Mouse (Mus musculus): ENCODE results near the gene Heatr1.
A peak's percentile ranks its signal among the peaks of the same experiment; 100 is the strongest.

The Heatr1 gene

DNA sequence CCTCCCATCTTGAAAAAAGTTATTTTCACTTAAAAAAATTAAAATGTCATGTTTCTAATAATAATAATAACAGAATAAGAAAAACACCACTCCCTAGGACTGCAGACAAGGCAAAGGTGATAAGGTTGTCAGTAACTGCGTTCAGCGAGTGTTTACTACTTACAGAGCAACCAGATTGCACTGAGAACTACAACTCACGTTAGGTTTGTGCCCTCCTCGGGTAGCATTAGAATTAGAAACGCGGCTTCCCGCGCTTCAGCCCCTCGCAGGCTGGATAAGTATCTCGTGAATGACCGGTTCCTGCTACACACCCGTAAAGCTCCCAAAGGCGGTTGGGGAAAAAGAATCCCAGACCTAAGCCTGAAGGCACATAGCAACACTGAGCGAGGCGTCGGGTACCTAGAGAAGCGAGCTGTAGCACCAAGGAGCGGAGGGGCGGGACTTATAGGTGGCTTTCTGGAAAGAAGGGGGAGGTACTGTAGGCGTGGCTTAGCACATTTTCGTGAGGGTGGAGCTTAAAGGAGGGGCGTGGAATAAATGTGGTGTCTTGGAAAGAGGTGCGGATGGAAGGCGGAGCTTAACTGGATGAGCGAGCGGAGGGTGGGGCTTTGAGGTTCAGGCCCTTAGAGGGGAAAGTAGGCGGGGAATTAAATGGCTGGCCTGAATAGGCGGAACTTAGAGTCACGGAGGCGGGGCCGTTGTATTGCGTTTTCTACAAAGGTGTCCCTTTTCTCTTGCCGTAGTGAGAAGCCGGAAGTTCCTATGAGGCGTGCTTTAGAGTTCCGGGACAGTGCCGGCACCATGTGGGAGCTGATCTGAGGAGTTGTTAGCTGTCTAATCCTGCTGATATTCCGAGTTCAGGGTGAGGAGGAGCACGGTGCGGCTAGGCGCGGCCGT lies at the start of gene Heatr1:
Heatr1 (plus strand) TSS at position 419 of the 897 bp plus-strand sequence.
- DNase-seq (ENCODE audit: low spot score), result peak; percentile 96

DNA sequence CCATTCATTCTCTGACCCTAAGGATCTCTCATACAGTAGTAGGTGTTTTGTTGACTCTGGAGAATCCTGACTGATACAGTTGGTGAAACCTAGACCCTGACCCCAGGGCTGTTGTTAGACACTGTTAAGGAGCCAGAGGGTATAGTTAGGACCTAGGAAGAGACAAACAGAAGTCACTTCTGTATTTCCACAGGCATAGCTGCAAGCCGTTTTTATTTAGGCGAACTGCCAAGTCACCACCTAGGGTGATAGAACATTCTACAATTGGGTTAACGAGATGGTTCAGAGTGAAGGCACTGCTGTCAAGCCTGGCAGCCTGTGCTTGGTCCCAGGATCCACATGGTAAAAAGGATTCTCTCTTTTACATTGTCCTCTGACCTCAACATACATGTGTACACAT lies 48.0 kb upstream of the Heatr1 start:
- DNase-seq (ENCODE audit: low spot score), result no peak

DNA sequence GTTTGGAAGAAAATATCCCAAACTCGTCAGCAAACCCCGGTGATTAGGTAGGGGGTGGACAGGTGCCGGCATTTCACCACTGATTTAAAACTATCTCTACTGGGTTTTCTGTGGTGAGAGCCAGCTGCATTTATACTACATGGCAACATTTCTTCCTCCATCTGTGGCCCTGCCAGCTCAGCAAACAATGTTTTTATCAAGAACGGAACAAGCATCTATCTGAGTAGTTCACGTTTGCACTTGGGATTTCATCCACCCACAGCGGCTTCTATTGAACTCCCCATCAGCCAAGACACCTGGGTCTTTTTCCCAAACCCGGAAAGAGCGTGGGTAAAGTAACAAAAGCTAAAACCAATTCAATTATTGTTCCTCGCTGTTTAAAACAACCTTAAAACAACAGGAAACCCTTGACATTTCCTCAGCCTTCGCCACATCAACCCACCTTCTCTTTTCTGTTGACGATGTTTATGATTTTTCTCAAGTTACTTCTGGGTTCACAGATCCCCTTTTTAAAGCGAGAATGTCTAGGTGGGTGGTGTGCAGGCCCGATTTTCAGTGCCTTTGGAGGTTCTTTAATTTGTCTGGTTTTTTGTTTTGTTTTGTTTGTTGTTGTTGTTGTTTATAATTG lies 45.5 kb upstream of the Heatr1 start:
- DNase-seq (ENCODE audit: low spot score), result no peak

DNA sequence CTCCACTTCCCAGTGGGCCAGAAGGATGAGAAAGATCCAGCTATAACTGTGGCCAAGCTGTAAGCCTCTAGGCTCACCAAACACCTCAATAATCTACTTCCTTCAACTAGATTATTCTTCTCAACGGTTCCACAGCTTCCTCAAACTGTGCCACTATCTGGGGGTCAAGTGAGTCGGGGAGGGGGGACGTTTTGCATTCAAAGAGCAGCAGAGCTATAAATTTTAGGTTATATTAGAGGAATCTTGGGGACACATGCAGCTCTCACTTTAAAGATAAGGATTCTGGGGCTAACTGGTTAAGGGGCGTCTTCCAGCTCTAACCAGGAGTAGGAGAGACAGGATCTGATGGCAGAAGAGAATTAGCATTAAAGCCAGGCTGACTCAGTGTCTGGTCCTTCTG lies 38.6 kb upstream of the Heatr1 start:
- DNase-seq (ENCODE audit: low spot score), result no peak

DNA sequence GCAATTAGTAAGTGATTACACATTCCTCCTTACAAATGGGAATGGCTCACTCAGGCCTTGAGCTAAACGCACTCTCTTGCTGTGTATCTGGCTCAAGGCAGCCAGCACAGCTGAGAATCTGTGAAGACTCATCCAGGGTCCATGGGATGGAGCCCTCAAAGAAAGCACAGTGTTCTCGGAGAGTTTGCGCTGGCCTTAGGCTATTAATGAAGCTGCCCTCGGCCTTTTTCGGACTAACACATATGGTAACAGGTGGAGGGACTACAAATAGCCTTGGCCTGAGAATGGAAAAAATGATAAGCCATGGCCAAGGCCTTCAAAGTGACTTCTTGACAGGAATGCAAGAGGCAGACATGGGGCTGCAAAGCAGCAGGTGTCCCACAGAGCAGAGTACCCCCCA lies 37.3 kb upstream of the Heatr1 start:
- no peak for DNase-seq (ENCODE audit: low spot score)

DNA sequence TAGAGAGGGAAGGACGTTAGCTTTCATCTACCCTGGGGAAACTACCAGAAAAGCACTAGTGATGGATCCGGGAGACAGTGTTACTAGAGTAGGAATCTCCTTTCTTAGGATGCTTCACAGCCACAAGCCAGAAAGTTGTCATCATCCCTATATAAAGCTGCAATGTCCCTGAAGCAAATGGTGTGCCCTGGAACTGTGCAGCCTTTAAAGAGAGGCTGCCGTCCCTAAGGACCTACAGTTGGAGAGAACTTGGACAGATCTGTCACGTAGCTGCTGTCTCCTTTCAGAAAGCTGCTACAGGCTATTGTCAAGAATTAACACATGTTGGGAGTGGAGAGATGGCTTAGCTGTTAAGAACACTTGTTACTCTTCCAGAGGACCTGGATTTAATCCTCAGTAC lies 33.3 kb upstream of the Heatr1 start:
- DNase-seq (ENCODE audit: low spot score), result no peak

DNA sequence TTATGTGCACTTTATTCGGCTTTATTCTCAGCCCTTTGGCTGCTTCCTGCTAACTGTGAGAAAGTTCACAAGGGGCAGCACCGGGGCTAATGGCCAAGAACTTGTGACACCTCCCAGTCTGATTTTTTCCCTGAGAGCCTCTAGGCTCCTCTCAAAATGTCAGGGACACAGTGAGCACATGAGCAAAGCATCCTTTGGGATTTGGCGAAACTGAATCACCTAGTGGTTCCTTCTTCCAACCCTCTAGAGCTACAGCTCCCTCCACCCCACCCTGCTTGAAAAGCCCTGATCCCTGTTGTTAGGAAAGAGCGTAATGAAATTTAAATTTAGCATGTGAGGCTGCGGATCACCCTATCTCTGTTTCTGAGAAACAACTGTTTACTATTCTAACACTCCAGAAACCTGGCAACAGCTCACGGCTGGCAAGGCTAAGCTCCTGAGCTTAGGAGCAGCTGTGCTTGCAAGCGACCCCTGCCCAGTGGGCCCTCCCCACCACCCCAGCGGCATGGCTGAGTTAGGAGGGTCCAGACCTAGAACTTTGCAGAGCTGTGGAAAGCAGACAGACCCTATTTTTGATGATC lies 25.7 kb upstream of the Heatr1 start:
- no peak for DNase-seq (ENCODE audit: low spot score)

DNA sequence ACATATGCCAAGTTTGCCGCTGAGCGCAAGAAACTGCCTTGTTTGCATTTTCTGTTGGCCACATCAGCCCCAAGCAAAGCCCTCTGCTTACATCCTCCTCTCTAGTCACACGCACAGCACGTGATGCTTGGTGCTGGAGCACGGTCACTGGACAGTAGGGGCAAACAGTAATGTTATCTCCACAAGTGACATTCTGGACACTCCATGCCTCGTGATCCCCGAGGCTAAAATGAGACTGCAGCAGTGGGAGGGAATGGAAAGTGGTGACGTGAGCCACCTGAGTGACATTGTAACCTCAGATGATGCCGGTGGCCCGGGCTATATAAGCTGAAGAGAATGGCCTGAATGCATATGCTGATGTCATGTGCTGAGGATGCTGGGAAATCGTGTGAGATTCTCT lies 24.9 kb upstream of the Heatr1 start:
- DNase-seq (ENCODE audit: low spot score), result no peak

DNA sequence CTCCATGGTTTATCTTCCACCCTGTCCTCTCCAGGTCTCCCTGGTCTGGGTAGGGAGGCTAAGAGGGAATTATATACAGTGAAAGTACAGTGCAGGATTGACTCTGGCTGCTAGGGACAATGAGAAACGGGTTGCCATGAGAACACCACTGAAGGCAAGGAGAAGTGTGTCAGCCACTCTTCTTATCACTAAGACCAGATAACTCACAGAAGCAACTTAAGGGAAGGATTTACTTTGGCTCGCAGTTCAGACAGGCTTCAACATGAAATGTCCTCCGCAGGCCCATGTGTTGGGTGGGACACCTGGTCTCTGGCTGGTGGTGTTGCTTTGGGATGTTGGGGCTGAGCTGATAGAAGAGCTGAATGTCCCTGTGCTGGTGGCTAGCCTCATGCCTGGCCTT lies 22.1 kb upstream of the Heatr1 start:
- no peak for DNase-seq (ENCODE audit: low spot score)

DNA sequence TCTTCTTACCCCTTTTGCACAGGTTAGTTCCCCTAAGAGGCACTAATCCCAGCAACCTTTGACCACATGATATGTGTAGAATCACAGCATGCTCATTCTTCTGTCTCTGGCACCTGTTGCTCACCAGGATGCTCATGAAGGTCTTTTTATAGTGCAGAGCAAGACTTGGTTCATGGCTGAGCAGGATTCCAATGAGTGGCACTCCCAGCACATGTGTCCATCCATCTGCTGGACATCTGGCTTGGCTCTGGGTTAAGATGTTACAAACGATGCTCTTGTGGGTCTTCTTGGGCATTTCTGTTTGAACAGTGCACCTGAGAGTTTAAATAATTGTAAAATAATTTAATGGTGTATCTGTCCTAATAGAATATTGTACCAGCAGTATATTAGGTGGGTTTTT lies 18.0 kb upstream of the Heatr1 start:
- DNase-seq (ENCODE audit: low spot score), result no peak

DNA sequence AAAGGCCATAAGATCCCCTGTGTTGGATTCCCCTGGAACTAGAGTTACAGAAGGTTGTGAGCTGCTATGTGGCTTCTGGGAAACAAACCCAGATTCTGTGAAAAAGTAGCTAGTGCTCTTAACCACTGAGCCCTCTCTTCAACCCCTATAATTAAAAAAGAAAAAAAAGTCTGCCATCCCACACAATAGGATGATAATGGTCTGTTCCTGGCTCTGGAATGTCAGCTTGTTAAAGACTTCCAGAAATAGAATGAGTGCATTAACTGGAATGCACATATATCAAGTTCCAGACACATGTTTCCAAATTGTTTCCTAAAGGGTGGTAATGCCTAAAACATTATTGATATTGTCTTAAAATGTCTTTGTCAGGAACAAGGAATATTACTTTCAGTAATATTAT lies 10.0 kb upstream of the Heatr1 start:
- DNase-seq (ENCODE audit: low spot score), result no peak

DNA sequence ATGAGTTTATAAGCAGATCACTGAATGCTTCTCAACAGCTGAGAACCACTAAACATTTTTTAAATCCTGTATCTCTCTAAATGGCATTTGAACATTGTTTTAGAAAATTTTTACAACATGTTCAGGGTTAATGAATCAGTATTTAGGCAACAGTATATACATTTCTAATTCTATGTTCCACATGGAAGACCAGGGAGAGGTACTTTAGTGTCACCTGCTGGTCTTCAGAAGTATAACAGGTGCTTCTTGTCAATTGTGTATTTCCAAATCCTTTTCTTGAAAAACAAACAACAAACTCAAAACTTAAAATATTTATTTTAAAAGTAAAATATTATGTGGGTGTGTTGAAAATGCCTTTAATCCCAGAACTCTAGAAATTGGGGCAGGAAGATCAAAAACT lies 8.5 kb upstream of the Heatr1 start:
- DNase-seq (ENCODE audit: low spot score), result peak; percentile 35

DNA sequence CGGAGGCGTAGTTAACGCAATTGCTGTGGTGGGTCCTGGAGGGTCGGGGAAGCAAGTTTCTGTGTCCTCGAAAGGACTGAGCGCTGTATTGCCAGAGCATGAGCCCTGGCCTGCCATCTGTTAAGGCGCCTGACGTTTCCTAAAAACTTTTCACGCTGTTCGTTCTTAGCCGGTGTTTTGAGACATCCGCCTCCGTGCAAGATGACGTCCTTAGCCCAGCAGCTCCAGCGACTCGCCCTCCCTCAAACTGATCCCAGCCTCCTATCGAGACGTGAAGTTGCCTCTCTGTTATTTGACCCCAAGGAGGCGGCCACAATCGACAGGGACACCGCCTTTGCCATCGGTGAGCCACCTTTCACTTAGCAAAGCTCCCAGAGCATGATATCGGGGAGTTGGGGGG lies 744 bp downstream of the Heatr1 start:
- DNase-seq (ENCODE audit: low spot score), result peak; percentile 22

DNA sequence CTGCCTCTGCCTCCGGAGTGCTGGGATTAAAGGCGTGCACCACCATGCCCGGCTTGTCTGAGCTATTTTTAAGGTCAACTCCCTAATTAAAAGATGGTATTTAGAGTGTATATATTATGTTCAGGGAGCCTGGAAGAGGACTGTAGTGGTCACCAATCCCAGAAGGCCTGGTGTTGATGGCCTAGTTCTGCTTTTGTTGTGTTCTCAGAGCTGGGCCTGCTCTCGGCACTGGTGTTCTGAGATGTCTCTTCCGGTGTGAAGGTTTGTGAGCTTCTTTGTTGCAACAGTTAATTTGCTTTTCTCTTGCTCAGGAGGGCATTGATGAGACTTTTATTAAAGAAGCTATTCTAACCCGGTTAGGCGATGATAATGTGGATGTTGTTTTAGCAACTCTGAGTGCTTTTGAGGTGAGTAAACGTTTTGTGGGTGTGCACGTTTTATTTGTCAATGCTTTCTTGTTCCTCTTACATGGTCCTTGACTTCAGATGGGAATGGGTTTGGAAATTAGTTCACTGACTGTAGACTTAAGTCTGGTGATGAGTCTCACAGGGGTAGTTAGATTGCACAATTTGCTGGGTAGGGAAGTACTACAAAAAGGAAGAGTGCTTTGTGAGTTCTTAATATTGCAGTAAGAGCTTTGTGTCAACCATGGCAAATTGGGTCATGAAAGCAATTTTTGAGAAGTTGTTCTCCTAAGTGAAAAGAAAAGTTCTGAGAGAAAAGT lies 13.7 kb downstream of the Heatr1 start:
- no peak for DNase-seq (ENCODE audit: low spot score)

DNA sequence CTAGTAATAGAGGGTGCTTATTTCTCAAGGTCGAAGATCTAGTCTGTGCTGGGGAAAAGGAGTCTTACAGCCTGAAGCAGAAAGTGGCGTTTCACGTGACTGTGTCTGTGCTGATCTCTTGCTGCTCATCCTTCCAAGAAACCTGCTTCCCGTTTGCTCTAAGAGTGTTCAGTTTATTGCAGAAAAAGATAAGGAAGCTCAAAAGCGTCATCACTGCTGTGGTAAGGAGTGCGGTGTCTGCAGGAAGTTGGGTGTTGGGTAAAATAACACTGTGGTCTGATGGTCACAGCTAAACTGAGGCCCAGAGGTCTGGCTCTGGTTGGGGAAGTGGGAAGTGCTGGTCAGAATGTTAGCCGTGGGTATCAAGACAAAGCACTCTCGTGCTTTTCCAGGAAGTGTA lies 17.2 kb downstream of the Heatr1 start:
- peak; percentile 52 for DNase-seq (ENCODE audit: low spot score)

DNA sequence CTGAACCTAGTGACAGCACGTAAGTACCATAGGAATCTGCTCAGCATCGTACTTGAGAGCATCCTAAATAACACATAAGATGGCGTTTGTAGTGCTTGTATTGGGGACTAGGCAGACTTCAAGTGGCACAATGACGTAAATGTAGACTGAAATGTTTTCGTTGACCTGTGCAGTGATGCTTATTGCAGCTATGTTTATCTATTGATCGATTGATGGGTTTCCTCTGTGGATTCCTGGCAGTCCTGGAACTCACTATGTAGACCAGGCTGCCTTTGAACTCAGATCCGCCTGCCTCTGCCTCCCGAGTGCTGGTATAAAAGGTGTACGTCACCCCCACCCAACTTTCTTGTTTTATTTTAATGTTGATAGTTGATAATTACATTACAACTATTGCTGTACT lies 25.8 kb downstream of the Heatr1 start:
- DNase-seq (ENCODE audit: low spot score), result no peak

DNA sequence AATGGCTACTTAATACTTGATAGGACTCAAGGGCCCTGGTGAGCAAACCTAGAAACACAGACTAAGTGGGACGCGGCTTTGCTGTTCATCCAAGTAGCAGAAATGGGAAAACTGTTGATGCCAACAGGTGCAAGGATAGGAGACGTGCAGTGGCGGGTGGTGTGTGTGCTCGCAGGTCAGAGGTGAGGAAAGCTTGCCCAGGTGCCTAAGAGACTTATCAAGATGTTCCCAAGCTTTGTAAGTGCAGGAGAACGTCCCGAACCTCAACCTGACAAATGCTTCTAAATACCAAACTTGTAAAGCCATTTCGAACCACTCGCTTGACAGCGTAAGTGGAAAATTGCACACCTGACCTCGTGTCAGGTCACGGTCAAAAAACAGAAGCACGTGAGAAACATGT lies 33.7 kb downstream of the Heatr1 start:
- no peak for DNase-seq (ENCODE audit: low spot score)

DNA sequence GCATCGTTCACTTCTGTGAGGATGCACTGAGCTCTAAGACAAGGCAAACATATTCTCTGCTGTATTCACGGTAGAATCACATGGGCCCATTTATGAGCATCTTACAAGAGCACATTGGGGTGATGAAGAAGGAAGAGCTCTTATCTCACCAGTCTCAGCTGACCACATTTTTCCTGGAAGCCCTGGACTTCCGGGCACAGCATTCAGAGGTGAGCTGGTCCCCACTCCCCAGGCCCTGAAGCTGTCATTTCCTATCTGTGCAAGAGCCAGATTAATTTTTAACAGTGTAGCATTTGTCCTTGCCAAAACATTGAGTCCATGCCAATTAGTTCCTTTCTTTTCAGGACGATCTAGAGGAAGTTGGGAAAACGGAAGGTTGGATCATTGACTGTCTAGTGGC lies 39.0 kb downstream of the Heatr1 start:
- no peak for DNase-seq (ENCODE audit: low spot score)

DNA sequence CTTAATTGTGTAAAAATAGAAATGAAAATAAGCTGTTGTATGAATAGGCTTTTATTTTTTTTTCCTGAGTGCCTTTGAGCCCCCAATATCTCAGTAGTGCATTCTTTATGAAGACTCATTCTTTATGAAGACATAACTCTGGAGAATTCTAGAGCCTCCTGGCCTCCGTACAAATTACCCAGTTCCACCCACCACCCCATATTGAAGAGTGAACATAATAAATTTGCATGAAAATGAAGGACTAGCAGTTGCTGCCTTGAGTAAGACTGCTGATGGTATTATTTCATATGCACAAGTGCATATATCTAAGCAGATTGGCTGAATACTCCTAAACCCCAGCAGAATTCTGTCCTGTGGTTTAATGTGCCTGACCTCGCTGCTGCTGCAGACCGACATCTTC lies 44.8 kb downstream of the Heatr1 start:
- no peak for DNase-seq (ENCODE audit: low spot score)

DNA sequence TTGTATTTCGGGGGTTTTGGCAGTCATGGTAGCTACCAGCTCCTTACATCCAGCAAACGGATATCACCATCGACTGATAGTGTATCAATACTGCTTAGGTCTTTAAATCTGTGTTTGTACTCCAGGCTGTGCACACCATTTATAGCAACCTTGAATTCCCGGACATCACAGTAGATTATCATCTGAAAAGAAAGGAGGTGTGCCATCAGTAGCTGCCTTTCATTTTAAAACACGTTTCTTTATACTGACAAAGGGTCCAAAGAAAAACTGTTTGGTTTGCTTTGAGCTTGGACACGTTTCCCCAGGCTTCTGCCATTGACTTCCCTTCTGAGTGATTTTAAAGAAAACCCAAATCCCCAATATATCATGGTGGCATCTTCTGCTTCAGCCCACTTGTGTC lies 46.0 kb downstream of the Heatr1 start:
- no peak for DNase-seq (ENCODE audit: low spot score)

DNA sequence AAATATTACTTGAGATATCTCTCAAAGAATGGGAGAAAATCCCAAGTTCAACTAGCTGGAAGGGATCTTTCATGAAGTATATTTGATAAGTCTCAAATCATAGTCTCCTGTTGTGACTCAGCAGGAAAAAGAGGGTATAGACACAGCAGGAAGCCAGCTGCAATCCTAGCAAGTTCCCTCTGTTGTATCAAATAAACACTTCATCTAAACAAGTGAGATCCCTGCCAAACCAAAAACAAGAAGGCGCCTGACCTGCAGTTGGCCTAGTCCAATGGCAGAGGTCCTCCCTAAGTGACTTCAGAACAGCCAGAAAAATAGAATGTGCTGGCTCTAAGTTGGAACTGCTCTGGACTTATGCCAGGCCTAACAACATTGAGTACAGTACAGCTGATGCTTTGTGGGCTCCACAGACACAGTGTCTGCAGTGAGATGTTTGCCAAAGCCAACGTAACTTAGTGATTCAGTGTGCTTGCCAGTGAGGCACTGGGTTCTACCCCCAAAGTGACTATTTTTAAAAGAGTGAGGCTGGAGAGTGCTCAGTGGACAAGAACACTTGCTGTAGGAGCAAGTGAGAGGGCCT lies 47.3 kb downstream of the Heatr1 start:
- peak; percentile 71 for DNase-seq (ENCODE audit: low spot score)

DNA sequence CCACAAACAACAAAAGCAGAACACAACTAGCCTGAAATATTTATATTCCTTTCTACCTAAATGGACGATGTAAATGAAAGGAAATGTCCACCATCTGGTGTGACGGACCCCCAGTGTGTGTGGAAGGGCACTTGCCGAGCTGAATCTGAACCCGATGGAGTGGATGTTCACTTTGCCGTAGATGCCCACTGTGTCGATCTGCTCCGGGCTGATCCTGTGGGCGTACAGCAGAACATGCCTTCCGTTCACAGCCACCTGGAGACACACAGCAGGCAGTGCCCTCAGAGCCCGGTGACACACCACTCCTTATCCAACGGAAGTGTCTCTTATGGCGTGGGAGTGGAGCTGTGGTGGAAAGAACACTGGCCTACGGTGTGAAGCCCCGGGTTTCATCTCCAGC lies 58.3 kb downstream of the Heatr1 start:
- no peak for DNase-seq (ENCODE audit: low spot score)
